Mouse (Mus musculus) activated CD4-positive, CD25-positive, alpha-beta regulatory T cell, adult 4 months (primary cell): Measurements from ENCODE around the gene Hist1h4d. TPM values are rescaled to one million over a fixed set of nuclear protein-coding genes. Genes with fewer than 3 reads are reported as not detected.

Experiments used
- polyA plus RNA-seq, 2 experiments: library from polyadenylated mRNA; unstranded; fragments of 100-300 nt; shearing (Covaris generic); gene quantifications; one replicate each; pipeline ENCODE4 v1.2.1; 2017

Hist1h4d gene
- polyA plus RNA-seq, 2 experiments from 2014 or later = 36.8 to 39.3 TPM

Other genes starting within 250 kb of the Hist1h4d start
- gene Zfp322a, start 212.4 kb upstream of the Hist1h4d start, polyA plus RNA-seq = 10 to 100 TPM; 29.2 to 34.1 TPM
- gene Abt1, start 157.7 kb upstream of the Hist1h4d start, polyA plus RNA-seq = 10 to 100 TPM; 10.4 to 11.1 TPM
- gene Btn1a1, start 115.7 kb upstream of the Hist1h4d start, polyA plus RNA-seq = not detected
- gene Btn2a2, start 92.7 kb upstream of the Hist1h4d start, polyA plus RNA-seq = not detected
- 1 to 10 TPM; 2.7 to 3.2 TPM for gene Hist1h4h, start 50.5 kb upstream of the Hist1h4d start, polyA plus RNA-seq
- not detected for gene Hist1h2af, start 47.7 kb upstream of the Hist1h4d start, polyA plus RNA-seq
- gene Hist1h3g, start 46.2 kb upstream of the Hist1h4d start, polyA plus RNA-seq = 1 to 10 TPM in 1 of 2 experiments, not detected in 1; 1.1 TPM
- under 1 TPM in 1 of 2 experiments, not detected in 1; 0.38 TPM for gene Hist1h2bh, start 38.2 kb upstream of the Hist1h4d start, polyA plus RNA-seq
- gene Hist1h3f, start 37.5 kb upstream of the Hist1h4d start, polyA plus RNA-seq = 1 to 10 TPM in 1 of 2 experiments, not detected in 1; 1.1 TPM
- gene Hist1h4f, start 29.9 kb upstream of the Hist1h4d start, polyA plus RNA-seq = 1 to 10 TPM in 1 of 2 experiments, not detected in 1; 2.8 TPM
- gene Hist1h1d, start 28.3 kb upstream of the Hist1h4d start, polyA plus RNA-seq = under 1 TPM; 0.31 to 0.79 TPM
- 1 to 10 TPM in 1 of 2 experiments, under 1 TPM in 1; 0.86 to 1.6 TPM for gene Hist1h3e, start 19.2 kb upstream of the Hist1h4d start, polyA plus RNA-seq
- 10 to 100 TPM; 26.7 to 59.1 TPM for gene Hist1h2ae, start 10.4 kb upstream of the Hist1h4d start, polyA plus RNA-seq
- 1 to 10 TPM; 4.0 to 5.7 TPM for gene Hist1h2bg, start 10.2 kb upstream of the Hist1h4d start, polyA plus RNA-seq
- gene Hist1h2bf, start 7.4 kb upstream of the Hist1h4d start, polyA plus RNA-seq = under 1 TPM in 1 of 2 experiments, not detected in 1; 0.83 TPM
- 1 to 10 TPM in 1 of 2 experiments, not detected in 1; 2.3 TPM for gene Hist1h2ad, start 7.2 kb upstream of the Hist1h4d start, polyA plus RNA-seq
- gene Hist1h3d, start 5.8 kb upstream of the Hist1h4d start, polyA plus RNA-seq = not detected
- gene Hist1h2be, start 39.5 kb downstream of the Hist1h4d start, polyA plus RNA-seq = 1 to 10 TPM; 1.5 to 1.7 TPM
- gene Hist1h1e, start 41.0 kb downstream of the Hist1h4d start, polyA plus RNA-seq = 10 to 100 TPM; 11.9 to 13.5 TPM
- gene Hist1h2ac, start 102.3 kb downstream of the Hist1h4d start, polyA plus RNA-seq = under 1 TPM in 1 of 2 experiments, not detected in 1; 0.28 TPM
- 1 to 10 TPM in 1 of 2 experiments, under 1 TPM in 1; 0.85 to 5.4 TPM for gene Hist1h2bc, start 102.6 kb downstream of the Hist1h4d start, polyA plus RNA-seq
- not detected for gene Hist1h1t, start 114.2 kb downstream of the Hist1h4d start, polyA plus RNA-seq
- 1 to 10 TPM in 1 of 2 experiments, under 1 TPM in 1; 0.57 to 7.4 TPM for gene Hist1h4c, start 116.9 kb downstream of the Hist1h4d start, polyA plus RNA-seq
- under 1 TPM in 1 of 2 experiments, not detected in 1; 0.80 TPM for gene Hfe, start 129.3 kb downstream of the Hist1h4d start, polyA plus RNA-seq
- 10 to 100 TPM in 1 of 2 experiments, 1 to 10 TPM in 1; 5.3 to 15.2 TPM for gene Hist1h1c, start 157.2 kb downstream of the Hist1h4d start, polyA plus RNA-seq
- gene Hist1h3c, start 164.0 kb downstream of the Hist1h4d start, polyA plus RNA-seq = 1 to 10 TPM in 1 of 2 experiments, not detected in 1; 2.4 TPM
- under 1 TPM in 1 of 2 experiments, not detected in 1; 0.73 TPM for gene Hist1h2bb, start 165.1 kb downstream of the Hist1h4d start, polyA plus RNA-seq
- gene Hist1h2ab, start 169.5 kb downstream of the Hist1h4d start, polyA plus RNA-seq = 1 to 10 TPM; 9.5 to 10.0 TPM
- not detected for gene Hist1h3b, start 170.7 kb downstream of the Hist1h4d start, polyA plus RNA-seq
- gene Hist1h4b, start 175.4 kb downstream of the Hist1h4d start, polyA plus RNA-seq = 1 to 10 TPM in 1 of 2 experiments, not detected in 1; 2.8 TPM
- 1 to 10 TPM in 1 of 2 experiments, not detected in 1; 3.1 TPM for gene Hist1h4a, start 179.6 kb downstream of the Hist1h4d start, polyA plus RNA-seq
- 1 to 10 TPM in 1 of 2 experiments, under 1 TPM in 1; 0.73 to 1.7 TPM for gene Hist1h3a, start 180.8 kb downstream of the Hist1h4d start, polyA plus RNA-seq
- 1 to 10 TPM; 5.1 to 7.8 TPM for gene Hist1h1a, start 182.1 kb downstream of the Hist1h4d start, polyA plus RNA-seq
- gene Trim38, start 188.3 kb downstream of the Hist1h4d start, polyA plus RNA-seq = not detected
- not detected for gene Slc17a2, start 225.4 kb downstream of the Hist1h4d start, polyA plus RNA-seq